8 mouse cellular contexts compared by ENCODE assay signal in the genomic region with DNA sequence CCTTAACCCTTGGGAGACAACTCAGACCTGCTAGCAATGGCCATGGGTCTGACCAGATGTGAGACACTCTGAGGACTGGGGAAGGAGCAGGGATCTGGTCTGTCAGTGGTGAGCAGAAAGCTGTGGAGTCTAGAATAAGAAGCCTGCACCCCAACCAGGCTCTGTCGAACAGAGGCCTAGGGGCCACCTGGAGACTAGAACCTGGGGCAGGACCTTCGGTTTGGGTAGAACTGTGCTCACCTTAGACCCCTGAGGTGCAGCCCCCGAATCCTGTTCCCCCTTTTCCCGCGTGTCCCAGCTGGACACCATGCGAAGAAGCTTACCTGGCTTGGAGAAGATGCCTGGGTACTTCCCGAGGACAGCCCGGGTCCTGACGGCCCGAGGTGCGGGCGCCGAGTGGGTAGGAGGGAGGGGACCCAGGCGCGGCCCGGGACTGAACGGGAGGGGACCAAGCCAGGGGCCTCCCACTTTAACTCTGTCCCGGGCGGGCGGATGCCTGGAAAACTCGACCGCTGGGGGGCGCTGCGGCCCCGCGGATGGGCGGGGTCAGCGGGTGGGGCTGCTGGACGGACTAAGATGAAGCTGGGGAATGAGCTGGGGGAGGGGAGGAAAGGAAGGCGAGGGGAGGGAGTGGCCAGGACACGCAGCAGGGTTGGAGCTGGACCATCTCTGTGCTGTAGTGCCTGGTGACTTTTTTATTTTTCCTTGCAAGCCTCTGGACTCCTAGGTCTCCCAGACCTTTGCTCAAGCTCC. TPM values are rescaled to one million over a fixed set of nuclear protein-coding genes. Genes with fewer than 3 reads are reported as not detected.
DNase-seq lines count a peak whose midpoint lies in the region; ATAC-seq and TF ChIP-seq lines count a peak whose summit lies in the region.

Col6a2 (minus strand) TSS at position 703 of the 753 bp plus-strand sequence.

- H3K4me3 ChIP-seq in bone marrow macrophage, adult 2 months (ENCODE audit: insufficient read depth, low read length): no peak within 1 kb of the TSS
- H3K4me3 ChIP-seq in heart, embryonic 13.5 days: peak within 1 kb of the TSS; percentile 60
- H3K4me3 ChIP-seq in liver, embryonic 11.5 days (ENCODE audit: low read depth, low read length): peak within 1 kb of the TSS; percentile 46
- H3K4me3 ChIP-seq in neural tube, embryonic 13.5 days: peak within 1 kb of the TSS; percentile 37

- H3K36me3 ChIP-seq in heart, embryonic 13.5 days: peaks cover under 1% of the 10 kb centered on the region; the same call in 1 of the 2 replicates
- no peaks in the 10 kb centered on the region for H3K36me3 ChIP-seq in liver, embryonic 11.5 days (ENCODE audit: control insufficient read depth, insufficient read depth, low read length)
- H3K36me3 ChIP-seq in neural tube, embryonic 13.5 days: no peaks in the 10 kb centered on the region

- H3K4me2 ChIP-seq in heart, embryonic 13.5 days: peak within 1 kb of the TSS; percentile 71
- H3K4me2 ChIP-seq in liver, embryonic 11.5 days: peak within 1 kb of the TSS; percentile 62
- H3K4me2 ChIP-seq in neural tube, embryonic 13.5 days: peak within 1 kb of the TSS; percentile 62

- H3K9ac ChIP-seq in heart, embryonic 13.5 days: peak within 1 kb of the TSS; percentile 85
- H3K9ac ChIP-seq in liver, embryonic 11.5 days (ENCODE audit: low read depth, low read length): peak within 1 kb of the TSS; percentile 58
- H3K9ac ChIP-seq in neural tube, embryonic 13.5 days: peak within 1 kb of the TSS; percentile 68

- peak; percentile 75 for ATAC-seq in heart, embryonic 13.5 days (ENCODE audit: extremely low read depth, insufficient number of reproducible peaks, low FRiP score, low TSS enrichment)
- peak; percentile 73 for ATAC-seq in liver, embryonic 11.5 days (replicated peaks; ENCODE audit: low FRiP score)
- peak; percentile 78 for ATAC-seq in neural tube, embryonic 13.5 days (ENCODE audit: low read depth)

- H3K27me3 ChIP-seq in heart, embryonic 13.5 days (replicated peaks): no peaks in the 10 kb centered on the region
- H3K27me3 ChIP-seq in liver, embryonic 11.5 days (replicated peaks; ENCODE audit: control insufficient read depth, insufficient read depth, low read length): peaks cover 5% of the 10 kb centered on the region; the same call in 1 of the 2 replicates
- H3K27me3 ChIP-seq in neural tube, embryonic 13.5 days: no peaks in the 10 kb centered on the region

- TF ChIP-seq CTCF in bone marrow macrophage, adult 2 months (IDR thresholded peaks at IDR 0.05; ENCODE audit: low read depth, low read length): peak; percentile 37

- WGBS in heart, embryonic 13.5 days: 3% methylated on average over 30 of the region's 31 CpGs
- WGBS in liver, embryonic 11.5 days: 5% methylated on average over 30 of the region's 31 CpGs
- 3% methylated on average over 30 of the region's 31 CpGs for WGBS in neural tube, embryonic 13.5 days

- H3K4me1 ChIP-seq in bone marrow macrophage, adult 2 months (ENCODE audit: control insufficient read depth, insufficient read depth, low read length): no peaks in the 10 kb centered on the region
- peaks cover 29% of the 10 kb centered on the region for H3K4me1 ChIP-seq in heart, embryonic 13.5 days
- H3K4me1 ChIP-seq in liver, embryonic 11.5 days (replicated peaks; ENCODE audit: control insufficient read depth, insufficient read depth, low read length): no peaks in the 10 kb centered on the region; the same call in 1 of the 2 replicates
- H3K4me1 ChIP-seq in neural tube, embryonic 13.5 days (replicated peaks): peaks cover 10% of the 10 kb centered on the region

- peak; percentile 53 for DNase-seq in A20 (ENCODE audit: low read depth, low spot score)
- peak; percentile 96 for DNase-seq in fibroblast of lung, adult 2 months (ENCODE audit: low read depth)
- DNase-seq in kidney, postnatal 10 days: peak; percentile 95
- DNase-seq in liver, embryonic 11.5 days (ENCODE audit: low spot score): peak; percentile 87
- peak; percentile 19 to 40 for DNase-seq in thymus, adult 18-20 months

- no peak for TF ChIP-seq POLR2A in bone marrow macrophage, adult 2 months (IDR thresholded peaks at IDR 0.05; ENCODE audit: borderline replicate concordance, low read depth, low read length)

- H3K9me3 ChIP-seq in heart, embryonic 13.5 days: no peaks in the 10 kb centered on the region
- no peaks in the 10 kb centered on the region for H3K9me3 ChIP-seq in liver, embryonic 11.5 days (ENCODE audit: control insufficient read depth, low read length)
- H3K9me3 ChIP-seq in neural tube, embryonic 13.5 days: no peaks in the 10 kb centered on the region

- H3K27ac ChIP-seq in bone marrow macrophage, adult 2 months (ENCODE audit: insufficient read depth, low read depth, low read length): no peak within 1 kb of the TSS
- H3K27ac ChIP-seq in heart, embryonic 13.5 days (replicated peaks): peak within 1 kb of the TSS; percentile 46
- H3K27ac ChIP-seq in liver, embryonic 11.5 days (ENCODE audit: low read depth, low read length): no peak within 1 kb of the TSS
- H3K27ac ChIP-seq in neural tube, embryonic 13.5 days (replicated peaks): no peak within 1 kb of the TSS

RNA-seq across cellular contexts. Expression of gene Col6a2, which starts in this region (rescaled TPM):
- polyA plus RNA-seq in bone marrow macrophage, adult 2 months (2012; ENCODE audit: insufficient read depth, insufficient read length, missing spikeins): 2.2 and 3.1 TPM in 2 replicates
- 47.1 and 51.6 TPM in 2 replicates for polyA plus RNA-seq in heart, embryonic 13.5 days (2015; fragmentation: Nextera tagmentation; extraction: Ambion mirVana)
- 16.1 and 18.2 TPM in 2 replicates for polyA plus RNA-seq in liver, embryonic 11.5 days (2014; fragmentation: Nextera tagmentation; extraction: Ambion mirVana)
- polyA plus RNA-seq in neural tube, embryonic 13.5 days (2015; fragmentation: Nextera tagmentation; extraction: Ambion mirVana): 31.7 and 35.0 TPM in 2 replicates

Comparison
In these comparisons a context has a peak if more than half of its experiments do, and no peak if none do; other contexts are left out.
1. DNase-seq: peak in every context shown above with its lines; median percentile 96 in fibroblast of lung, adult 2 months; 95 in kidney, postnatal 10 days; 87 in liver, embryonic 11.5 days; 53 in A20; 30 in thymus, adult 18-20 months.